Mouse (Mus musculus) kidney, postnatal 0 days (tissue): ENCODE measurements at regions not wholly inside any gene's neighbourhood (a gene's known extent, or its start where the extent isn't known, plus 50 kb on each side); places are given as distances from the start of the nearest gene placed in this dataset.

Experiments
- ATAC-seq: fragments of 200-750 bp; cut with Nextera tagmentation; replicated peaks from 2 replicates; pipeline ENCODE4 v1.8.0; 2017; ENCODE audit warnings: low read depth, moderate number of reproducible peaks, moderate TSS enrichment, moderate library complexity; ENCODE audit not compliant: low FRiP score
- DNase-seq: peaks from one replicate; pipeline ENCODE4 v3.0.0-alpha.2; 2016; ENCODE audit warnings: low spot score
- H3K27ac ChIP-seq: fragments of 300-500 bp; sonication (generic); 2 replicates; pipeline ENCODE4 v1.5.1; 2014; ENCODE audit warnings: mild to moderate bottlenecking
- H3K27me3 ChIP-seq: fragments of 300-500 bp; sonication (generic); 2 replicates; pipeline ENCODE4 v1.6.1; 2014; ENCODE audit warnings: low read length, mixed read lengths; ENCODE audit not compliant: insufficient read depth
- H3K36me3 ChIP-seq: fragments of 300-500 bp; sonication (generic); 2 replicates; pipeline ENCODE4 v1.6.1; 2014; ENCODE audit warnings: low read length, mixed read lengths; ENCODE audit not compliant: insufficient read depth
- H3K4me1 ChIP-seq: fragments of 300-500 bp; sonication (generic); replicated peaks from 2 replicates; pipeline ENCODE4 v1.6.1; 2014; ENCODE audit warnings: antibody characterized with exemption, low read length, mixed read lengths; ENCODE audit not compliant: insufficient read depth
- H3K4me2 ChIP-seq: fragments of 300-500 bp; sonication (generic); 2 replicates; pipeline ENCODE4 v1.6.1; 2014; ENCODE audit warnings: mild to moderate bottlenecking, low read length, moderate library complexity, mixed read lengths
- H3K4me3 ChIP-seq: fragments of 300-500 bp; sonication (generic); replicated peaks from 2 replicates; pipeline ENCODE4 v1.5.1; 2014; ENCODE audit warnings: low read depth, low read length
- H3K9ac ChIP-seq: fragments of 300-500 bp; sonication (generic); 2 replicates; pipeline ENCODE4 v1.6.1; 2014; ENCODE audit warnings: low read depth, low read length
- H3K9me3 ChIP-seq: fragments of 300-500 bp; sonication (generic); replicated peaks from 2 replicates; pipeline ENCODE4 v1.6.1; 2016; ENCODE audit warnings: low read length, inconsistent platforms, mixed read lengths
- CTCF ChIP-seq: IDR thresholded peaks from 2 replicates; pipeline ENCODE4 v1.5.1; 2016; ENCODE audit warnings: antibody characterized with exemption, low read depth, mild to moderate bottlenecking, moderate library complexity
- WGBS: fragments of 180-500 bp; shearing (Covaris S2); extraction: QIAGEN DNeasy Blood & Tissue Kit; methylation state at CpG from one replicate; pipeline ENCODE4 v1.1.7; 2014; 5-methylcytosine and 5-hydroxymethylcytosine counted together

GRCm38 (mm10) chr1:71824410-71824809 lies 171.4 kb upstream of the Fn1 start:
- H3K9ac ChIP-seq: no peak overlapping the region
- H3K4me3 ChIP-seq: no peak overlapping the region
- H3K36me3 ChIP-seq: no peaks in the 10 kb centered on the region
- WGBS: 69% methylated on average over 5 of the region's 5 CpGs
- DNase-seq (no peak), ATAC-seq (no peak)
- H3K9me3 ChIP-seq: no peaks in the 10 kb centered on the region
- no peaks in the 10 kb centered on the region for H3K27me3 ChIP-seq
- H3K4me2 ChIP-seq: no peak overlapping the region
- no peaks in the 10 kb centered on the region for H3K4me1 ChIP-seq
- H3K27ac ChIP-seq: no peak overlapping the region
- TF ChIP-seq CTCF: no peak

GRCm38 (mm10) chr1:71822123-71822522 lies 169.1 kb upstream of the Fn1 start:
- Histone ChIP-seq H3K9me3 (no peaks in the 10 kb centered on the region), H3K4me2 (no peak overlapping the region), H3K27me3 (no peaks in the 10 kb centered on the region), H3K4me1 (no peaks in the 10 kb centered on the region), H3K27ac (no peak overlapping the region), H3K36me3 (no peaks in the 10 kb centered on the region), H3K9ac (no peak overlapping the region), H3K4me3 (no peak overlapping the region)
- no peak for TF ChIP-seq CTCF
- ATAC-seq (no peak), DNase-seq (no peak)
- WGBS: 80% methylated on average over 3 of the region's 3 CpGs

GRCm38 (mm10) chr1:71821099-71821498 lies 168.1 kb upstream of the Fn1 start:
- Histone ChIP-seq H3K27ac (no peak overlapping the region), H3K4me3 (no peak overlapping the region), H3K4me1 (no peaks in the 10 kb centered on the region), H3K36me3 (no peaks in the 10 kb centered on the region), H3K27me3 (no peaks in the 10 kb centered on the region), H3K9ac (no peak overlapping the region), H3K4me2 (no peak overlapping the region), H3K9me3 (no peaks in the 10 kb centered on the region)
- 73% methylated on average over 7 of the region's 7 CpGs for WGBS
- ATAC-seq: no peak
- TF ChIP-seq CTCF: no peak
- no peak for DNase-seq

GRCm38 (mm10) chr1:71816306-71816705 lies 163.3 kb upstream of the Fn1 start:
- no peak for TF ChIP-seq CTCF
- ATAC-seq: no peak
- Histone ChIP-seq H3K9me3 (no peaks in the 10 kb centered on the region), H3K9ac (no peak overlapping the region), H3K36me3 (no peaks in the 10 kb centered on the region), H3K4me2 (no peak overlapping the region), H3K27me3 (no peaks in the 10 kb centered on the region), H3K4me3 (no peak overlapping the region), H3K4me1 (no peaks in the 10 kb centered on the region), H3K27ac (no peak overlapping the region)
- 86% methylated on average over 9 of the region's 9 CpGs for WGBS
- no peak for DNase-seq

GRCm38 (mm10) chr1:71814141-71814540 lies 161.1 kb upstream of the Fn1 start:
- 82% methylated on average over 4 of the region's 4 CpGs for WGBS
- no peaks in the 10 kb centered on the region for H3K9me3 ChIP-seq
- H3K9ac ChIP-seq: no peak overlapping the region
- H3K27me3 ChIP-seq: no peaks in the 10 kb centered on the region
- ATAC-seq (no peak), DNase-seq (no peak)
- no peak overlapping the region for H3K4me3 ChIP-seq
- H3K4me1 ChIP-seq: no peaks in the 10 kb centered on the region
- no peak for TF ChIP-seq CTCF
- H3K27ac ChIP-seq: no peak overlapping the region
- H3K4me2 ChIP-seq: no peak overlapping the region
- H3K36me3 ChIP-seq: no peaks in the 10 kb centered on the region

GRCm38 (mm10) chr1:71812171-71812695 lies 159.2 kb upstream of the Fn1 start:
- no peak for TF ChIP-seq CTCF

GRCm38 (mm10) chr1:71811196-71811788 lies 158.3 kb upstream of the Fn1 start:
- Histone ChIP-seq H3K4me2 (no peak overlapping the region), H3K27ac (no peak overlapping the region), H3K9ac (no peak overlapping the region), H3K27me3 (no peaks in the 10 kb centered on the region), H3K4me3 (no peak overlapping the region), H3K9me3 (no peaks in the 10 kb centered on the region), H3K36me3 (no peaks in the 10 kb centered on the region), H3K4me1 (no peaks in the 10 kb centered on the region)
- ATAC-seq (no peak), DNase-seq (no peak)
- no peak for TF ChIP-seq CTCF
- 92% methylated on average over 11 of the region's 11 CpGs for WGBS

More at GRCm38 (mm10) chr1:71812171-71812695, 159.2 kb upstream of the Fn1 start:
- 94% methylated on average over 11 of the region's 11 CpGs for WGBS
- H3K27me3 ChIP-seq: no peaks in the 10 kb centered on the region
- H3K4me2 ChIP-seq: no peak overlapping the region
- H3K4me1 ChIP-seq: no peaks in the 10 kb centered on the region
- H3K27ac ChIP-seq: no peak overlapping the region
- DNase-seq: no peak
- no peak overlapping the region for H3K4me3 ChIP-seq
- ATAC-seq: no peak
- no peak overlapping the region for H3K9ac ChIP-seq
- no peaks in the 10 kb centered on the region for H3K9me3 ChIP-seq
- H3K36me3 ChIP-seq: no peaks in the 10 kb centered on the region
